Mouse (Mus musculus): Measurements from ENCODE around the gene Pdgfa. TPM values are rescaled to one million over a fixed set of nuclear protein-coding genes. Genes with fewer than 3 reads are reported as not detected.

The Pdgfa gene
- total and polyA plus RNA-seq, 2 experiments, result 1.8 to 3.2 TPM

- WGBS, result 91% methylated on average over 4 of the region's 4 CpGs
- no peak for TF ChIP-seq CTCF (IDR thresholded peaks at IDR 0.05; ENCODE audit: low read depth, low read length)
- no peak for TF ChIP-seq POLR2A (IDR thresholded peaks at IDR 0.05; ENCODE audit: extremely low read depth, insufficient read depth, low read length)
These were observed 56.6 kb downstream of the Pdgfa start for GRCm38 (mm10) chr5:138940576-138940975.

GRCm38 (mm10) chr5:138938572-138939163, 58.5 kb downstream of the Pdgfa start:
- Histone ChIP-seq H3K9ac (ENCODE audit: low read depth, low read length) (no peak overlapping the region), H3K4me3 (ENCODE audit: insufficient read depth, low read depth, low read length) (no peak overlapping the region), H3K27me3 (ENCODE audit: control insufficient read depth, insufficient read depth, low read length) (no peaks in the 10 kb centered on the region), H3K27ac (replicated peaks; ENCODE audit: insufficient read depth, low read depth, low read length) (no peak overlapping the region), H3K36me3 (ENCODE audit: control insufficient read depth, insufficient read depth, low read length) (no peaks in the 10 kb centered on the region), H3K79me2 (ENCODE audit: control insufficient read depth, insufficient read depth, low read length) (no peaks in the 10 kb centered on the region), H3K4me1 (ENCODE audit: control insufficient read depth, insufficient read depth, low read length) (no peaks in the 10 kb centered on the region)
- WGBS, result 86% methylated on average over 3 of the region's 3 CpGs
- TF ChIP-seq POLR2A (IDR thresholded peaks at IDR 0.05; ENCODE audit: extremely low read depth, insufficient read depth, low read length) (no peak), CTCF (IDR thresholded peaks at IDR 0.05; ENCODE audit: low read depth, low read length) (no peak)
- DNase-seq (ENCODE audit: extremely low read depth, low read depth, low spot score), result no peak

More at GRCm38 (mm10) chr5:138940576-138940975, 56.6 kb downstream of the Pdgfa start:
- Histone ChIP-seq H3K4me1 (ENCODE audit: control insufficient read depth, insufficient read depth, low read length) (no peaks in the 10 kb centered on the region), H3K9ac (ENCODE audit: low read depth, low read length) (no peak overlapping the region), H3K27ac (replicated peaks; ENCODE audit: insufficient read depth, low read depth, low read length) (no peak overlapping the region), H3K36me3 (ENCODE audit: control insufficient read depth, insufficient read depth, low read length) (no peaks in the 10 kb centered on the region), H3K79me2 (ENCODE audit: control insufficient read depth, insufficient read depth, low read length) (no peaks in the 10 kb centered on the region), H3K4me3 (ENCODE audit: insufficient read depth, low read depth, low read length) (no peak overlapping the region), H3K27me3 (ENCODE audit: control insufficient read depth, insufficient read depth, low read length) (no peaks in the 10 kb centered on the region)
- DNase-seq (ENCODE audit: extremely low read depth, low read depth, low spot score), result no peak

- 65% methylated on average over 8 of the region's 8 CpGs for WGBS
- H3K79me2 ChIP-seq (ENCODE audit: control insufficient read depth, insufficient read depth, low read length), result no peaks in the 10 kb centered on the region
- no peak for DNase-seq (ENCODE audit: extremely low read depth, low read depth, low spot score)
- H3K27ac ChIP-seq (replicated peaks; ENCODE audit: insufficient read depth, low read depth, low read length), result no peak overlapping the region
- H3K27me3 ChIP-seq (ENCODE audit: control insufficient read depth, insufficient read depth, low read length), result no peaks in the 10 kb centered on the region
- no peaks in the 10 kb centered on the region for H3K36me3 ChIP-seq (ENCODE audit: control insufficient read depth, insufficient read depth, low read length)
- H3K4me1 ChIP-seq (ENCODE audit: control insufficient read depth, insufficient read depth, low read length), result no peaks in the 10 kb centered on the region
- no peak overlapping the region for H3K4me3 ChIP-seq (ENCODE audit: insufficient read depth, low read depth, low read length)
- H3K9ac ChIP-seq (ENCODE audit: low read depth, low read length), result no peak overlapping the region
- TF ChIP-seq CTCF (IDR thresholded peaks at IDR 0.05; ENCODE audit: low read depth, low read length) (no peak), POLR2A (IDR thresholded peaks at IDR 0.05; ENCODE audit: extremely low read depth, insufficient read depth, low read length) (no peak)
These were observed 60.6 kb downstream of the Pdgfa start for GRCm38 (mm10) chr5:138936399-138937089.

GRCm38 (mm10) chr5:138934540-138934939, 62.6 kb downstream of the Pdgfa start:
- Histone ChIP-seq H3K27ac (replicated peaks; ENCODE audit: insufficient read depth, low read depth, low read length) (no peak overlapping the region), H3K36me3 (ENCODE audit: control insufficient read depth, insufficient read depth, low read length) (no peaks in the 10 kb centered on the region), H3K4me3 (ENCODE audit: insufficient read depth, low read depth, low read length) (no peak overlapping the region), H3K27me3 (ENCODE audit: control insufficient read depth, insufficient read depth, low read length) (no peaks in the 10 kb centered on the region), H3K79me2 (ENCODE audit: control insufficient read depth, insufficient read depth, low read length) (no peaks in the 10 kb centered on the region), H3K4me1 (ENCODE audit: control insufficient read depth, insufficient read depth, low read length) (no peaks in the 10 kb centered on the region), H3K9ac (ENCODE audit: low read depth, low read length) (no peak overlapping the region)
- TF ChIP-seq CTCF (IDR thresholded peaks at IDR 0.05; ENCODE audit: low read depth, low read length) (no peak), POLR2A (IDR thresholded peaks at IDR 0.05; ENCODE audit: extremely low read depth, insufficient read depth, low read length) (no peak)
- DNase-seq (ENCODE audit: extremely low read depth, low read depth, low spot score), result no peak
- WGBS, result 50% methylated on average over 6 of the region's 6 CpGs

GRCm38 (mm10) chr5:138932460-138933432, 64.4 kb downstream of the Pdgfa start:
- no peaks in the 10 kb centered on the region for H3K27me3 ChIP-seq (ENCODE audit: control insufficient read depth, insufficient read depth, low read length)
- H3K27ac ChIP-seq (replicated peaks; ENCODE audit: insufficient read depth, low read depth, low read length), result no peak overlapping the region
- H3K4me1 ChIP-seq (ENCODE audit: control insufficient read depth, insufficient read depth, low read length), result no peaks in the 10 kb centered on the region
- H3K36me3 ChIP-seq (ENCODE audit: control insufficient read depth, insufficient read depth, low read length), result no peaks in the 10 kb centered on the region
- DNase-seq (ENCODE audit: extremely low read depth, low read depth, low spot score), result no peak
- H3K4me3 ChIP-seq (ENCODE audit: insufficient read depth, low read depth, low read length), result no peak overlapping the region
- H3K79me2 ChIP-seq (ENCODE audit: control insufficient read depth, insufficient read depth, low read length), result no peaks in the 10 kb centered on the region
- TF ChIP-seq CTCF (IDR thresholded peaks at IDR 0.05; ENCODE audit: low read depth, low read length) (no peak), POLR2A (IDR thresholded peaks at IDR 0.05; ENCODE audit: extremely low read depth, insufficient read depth, low read length) (no peak)
- 38% methylated on average over 18 of the region's 18 CpGs for WGBS
- H3K9ac ChIP-seq (ENCODE audit: low read depth, low read length), result no peak overlapping the region

Data from liver, adult 2 months (tissue).